Mouse (Mus musculus): ENCODE measurements around the gene Dscam.

Dscam gene

DNA sequence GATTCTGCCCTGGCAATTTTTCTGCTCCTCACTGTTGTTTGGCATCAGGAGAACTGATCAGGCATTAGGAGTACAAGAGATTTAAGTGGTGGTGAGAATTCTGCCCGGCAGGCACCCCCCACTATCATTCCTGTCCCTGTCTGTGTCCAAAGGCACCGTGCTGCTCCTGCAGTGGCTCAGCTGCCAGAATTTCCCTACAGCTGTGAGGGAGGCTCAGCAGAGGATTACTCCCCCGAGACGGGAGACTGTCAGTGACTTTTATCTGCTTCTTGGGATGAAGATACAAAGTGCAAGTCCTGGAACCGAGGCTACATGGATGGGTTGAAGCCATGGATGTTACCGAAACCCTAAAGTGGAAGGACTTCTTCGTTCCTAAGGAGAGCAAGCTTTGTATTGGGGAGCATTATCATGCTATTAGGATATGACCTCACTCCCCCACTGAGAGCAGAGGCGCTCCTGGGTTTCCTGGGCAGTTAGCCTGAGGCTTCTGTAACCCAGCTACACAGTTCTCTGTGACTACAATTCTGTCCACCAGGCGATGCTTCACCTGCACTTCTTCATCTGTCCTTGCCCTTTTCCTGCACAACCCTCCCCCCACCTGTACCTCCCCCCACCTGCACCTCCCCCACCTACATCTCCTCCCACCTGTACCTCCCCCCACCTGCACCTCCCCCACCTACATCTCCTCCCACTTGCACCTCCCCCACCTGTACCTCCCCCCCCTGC, 412.8 kb downstream of the Dscam start:
- DNase-seq: no peak

DNA sequence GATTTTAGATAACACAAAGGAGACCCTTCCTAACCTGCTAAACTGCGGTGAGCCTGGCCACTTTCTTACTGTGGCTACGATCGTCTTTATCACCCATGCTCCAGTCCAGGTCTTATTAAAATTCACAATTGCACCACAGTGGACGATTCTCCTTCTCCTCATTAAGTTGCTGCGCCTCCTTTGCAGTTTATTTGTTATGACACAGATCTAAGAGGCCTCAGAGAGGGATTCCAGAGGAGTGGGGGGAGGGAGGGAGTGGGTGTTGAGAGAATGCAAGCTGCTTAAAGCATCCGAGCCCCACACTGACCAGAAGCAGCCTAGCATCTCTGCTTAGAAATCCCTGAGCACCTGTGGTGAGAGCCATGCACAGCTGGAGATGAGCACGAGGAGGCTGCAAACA, 413.6 kb downstream of the Dscam start:
- DNase-seq: no peak

DNA sequence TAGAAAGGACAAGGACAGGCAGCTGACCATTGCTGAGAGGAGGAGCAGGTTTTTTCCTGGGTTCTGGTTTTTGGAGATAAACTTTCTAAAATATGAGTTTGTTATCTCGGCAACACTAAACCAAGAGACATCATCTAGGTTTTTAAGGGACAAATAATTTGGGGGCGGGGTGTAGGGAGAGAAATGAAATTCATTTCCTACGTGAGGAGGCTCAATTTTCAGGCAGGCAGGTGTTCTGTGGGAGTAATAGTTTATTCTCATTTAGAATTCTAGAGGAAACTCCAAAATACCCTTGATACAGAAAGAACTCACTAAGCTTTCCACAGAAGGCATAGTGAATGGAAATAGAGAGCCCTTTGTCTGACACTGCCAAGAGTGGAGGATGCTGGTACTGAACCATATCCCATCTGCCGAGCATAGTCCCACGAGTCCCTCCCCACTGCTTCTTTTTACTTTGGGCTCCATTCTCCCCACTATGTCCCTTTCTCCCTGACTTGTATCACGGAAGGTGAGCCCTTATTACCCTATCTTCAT, 415.5 kb downstream of the Dscam start:
- no peak for DNase-seq

DNA sequence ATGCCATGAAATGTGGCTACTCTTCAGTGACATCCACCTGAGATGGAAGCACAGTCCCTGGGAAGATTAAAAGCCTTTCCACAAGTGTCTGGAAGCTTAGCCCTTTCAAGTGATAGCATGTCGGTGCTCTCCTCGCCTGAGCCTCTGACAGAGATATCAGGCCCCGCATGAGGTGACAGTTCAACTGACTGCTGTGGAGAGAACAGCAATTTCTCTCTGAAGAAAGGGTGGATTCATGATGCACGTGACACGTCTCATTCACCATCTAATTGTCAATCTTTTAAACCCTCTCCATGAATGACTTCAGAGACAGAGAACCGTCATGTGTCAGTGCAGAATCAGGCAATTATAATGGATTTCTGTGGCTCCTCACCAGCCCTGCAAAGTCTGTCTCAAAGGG, 416.2 kb downstream of the Dscam start:
- DNase-seq: no peak

DNA sequence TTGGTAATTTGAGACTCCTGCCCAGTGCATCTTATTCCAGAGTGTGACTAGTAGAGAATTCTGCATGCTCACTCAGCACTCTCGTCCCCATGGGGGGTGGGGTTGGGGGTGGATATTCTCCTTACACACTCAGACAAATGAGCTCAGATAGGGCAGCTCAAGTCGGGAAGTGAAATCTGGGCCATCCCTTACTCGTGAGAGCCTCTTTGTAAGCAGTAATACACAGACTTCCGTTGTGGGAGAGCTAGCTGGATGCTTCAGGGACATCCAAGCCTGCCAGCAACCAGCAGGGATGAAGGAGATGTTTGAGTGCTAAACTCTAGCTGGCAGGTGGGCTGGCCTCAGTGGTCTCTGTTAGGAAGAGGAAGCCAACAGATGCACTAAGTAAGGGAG, 416.8 kb downstream of the Dscam start:
- DNase-seq: no peak

DNA sequence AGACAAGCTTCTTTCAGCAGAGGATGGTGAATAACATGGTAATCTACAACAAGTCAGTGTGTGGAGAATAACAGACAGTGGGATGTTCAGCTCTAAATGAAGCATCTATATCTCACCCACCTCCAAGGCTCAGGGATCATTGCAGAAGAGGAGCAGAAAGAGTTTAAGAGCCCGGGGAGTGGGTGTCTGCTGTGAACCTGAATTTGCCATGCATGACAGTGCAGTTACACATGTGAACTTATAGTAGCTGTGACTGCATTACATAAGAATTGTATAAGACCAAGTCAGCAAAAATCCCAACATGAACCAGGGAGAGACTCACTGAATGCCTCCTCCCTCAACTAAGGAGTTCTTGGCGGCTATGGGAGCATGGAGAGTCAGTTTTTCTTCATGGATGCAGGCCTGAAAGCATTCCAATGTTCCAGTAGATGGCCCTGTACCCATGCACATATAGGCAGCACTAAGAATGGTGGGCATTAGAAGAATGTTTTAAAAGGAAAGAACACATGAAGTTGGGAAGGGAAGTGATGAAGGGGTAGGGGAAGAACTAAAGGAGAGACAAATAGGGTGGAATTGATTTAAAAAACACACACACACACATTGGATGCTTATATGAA, 417.3 kb downstream of the Dscam start:
- DNase-seq: no peak

DNA sequence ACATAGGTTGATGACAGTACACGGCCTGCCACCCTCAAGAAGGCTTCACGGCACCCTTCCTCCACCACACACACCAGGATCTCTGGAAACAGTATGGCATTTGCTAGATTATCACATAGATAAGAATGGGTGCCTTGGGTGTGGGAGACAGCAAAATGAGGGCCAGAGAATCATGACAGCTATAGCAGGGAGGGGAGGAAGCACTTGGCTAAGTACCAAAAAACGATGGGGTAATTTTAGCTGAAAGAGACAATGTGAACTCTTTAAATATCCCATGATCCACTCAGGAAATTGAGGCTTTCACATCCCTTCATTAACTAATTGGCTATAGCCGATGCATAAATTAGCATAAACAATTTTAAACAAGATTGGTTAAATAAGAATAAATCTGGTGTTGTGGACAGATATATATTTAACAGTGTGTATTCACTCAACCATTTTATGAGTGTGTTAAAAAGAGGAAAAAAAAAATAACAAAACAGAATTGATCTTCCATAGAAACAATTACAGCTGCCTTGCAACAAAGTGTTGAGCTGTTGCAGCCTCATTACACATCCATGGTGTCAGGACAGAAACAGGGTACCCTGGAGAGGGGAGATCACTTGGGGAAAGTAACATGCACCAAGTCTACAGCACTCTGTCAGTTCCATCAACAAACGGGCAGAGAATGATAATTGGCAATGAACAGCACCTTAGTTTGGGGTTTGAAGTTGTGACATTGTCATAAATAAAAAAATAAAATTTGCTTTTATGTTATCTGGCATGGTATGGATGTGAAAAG, 427.9 kb downstream of the Dscam start:
- no peak for DNase-seq

DNA sequence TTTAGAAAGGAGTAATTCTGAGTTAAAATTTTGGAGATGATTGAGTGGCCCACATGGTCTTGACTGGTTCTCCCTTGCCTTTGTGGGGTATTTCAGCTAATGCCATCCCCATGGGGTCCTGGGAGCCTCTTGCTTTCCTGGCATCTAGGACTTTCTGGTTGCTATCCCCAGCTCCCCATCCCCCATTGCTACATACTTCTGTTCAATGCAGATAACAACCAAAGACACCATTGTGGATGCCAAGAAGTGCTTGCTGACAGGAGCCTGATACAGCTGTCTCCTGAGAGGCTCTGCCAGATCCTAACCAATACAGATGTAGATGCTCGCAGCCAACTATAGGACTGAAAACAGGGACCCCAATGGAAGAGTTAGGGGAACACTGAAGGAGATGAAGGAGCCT, 429.2 kb downstream of the Dscam start:
- no peak for DNase-seq

DNA sequence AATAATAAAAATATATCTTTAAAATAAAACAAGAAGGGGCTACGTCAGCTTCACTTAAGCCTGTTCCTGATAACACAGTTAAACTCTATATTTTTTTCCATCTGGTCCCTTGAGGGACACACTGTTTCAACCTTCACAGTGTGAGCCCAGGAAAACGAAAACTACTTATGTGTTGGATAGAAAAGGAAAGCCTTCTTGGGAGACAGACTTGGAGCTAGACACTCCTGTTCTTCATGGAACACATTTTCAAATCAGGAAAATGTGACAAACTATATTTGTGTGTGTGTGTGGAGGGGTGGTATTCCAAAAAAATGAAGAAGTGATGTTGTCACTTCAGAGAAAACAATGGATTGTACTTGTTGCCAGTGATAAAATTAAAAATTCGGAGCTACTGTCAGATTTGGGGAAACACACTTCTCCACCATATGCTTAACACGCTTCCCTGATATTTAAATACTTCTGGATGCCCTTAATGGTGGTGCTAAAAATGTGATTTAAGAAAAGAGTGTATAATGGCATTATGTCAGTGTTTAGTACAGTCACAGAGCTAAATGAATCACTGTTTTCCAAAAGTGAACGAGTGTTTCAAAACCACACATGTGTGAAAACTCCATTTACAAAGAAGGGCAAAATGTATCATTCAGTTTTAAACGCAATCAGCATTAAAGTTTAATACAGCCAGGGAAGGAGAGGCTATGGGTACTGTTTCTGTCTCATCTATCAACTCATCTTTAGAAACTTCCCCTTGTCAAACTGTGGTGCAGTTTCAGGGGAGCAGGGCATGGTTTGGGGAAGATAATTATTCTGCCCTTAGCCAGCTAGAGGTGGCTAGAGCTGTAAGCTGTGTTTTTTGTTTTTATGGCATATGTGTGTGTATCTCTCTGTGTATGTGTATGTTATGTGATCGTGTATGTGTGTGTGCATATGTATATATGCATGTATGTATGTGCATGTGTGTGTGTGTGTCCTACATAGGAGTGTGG, 430.2 kb downstream of the Dscam start:
- no peak for DNase-seq

DNA sequence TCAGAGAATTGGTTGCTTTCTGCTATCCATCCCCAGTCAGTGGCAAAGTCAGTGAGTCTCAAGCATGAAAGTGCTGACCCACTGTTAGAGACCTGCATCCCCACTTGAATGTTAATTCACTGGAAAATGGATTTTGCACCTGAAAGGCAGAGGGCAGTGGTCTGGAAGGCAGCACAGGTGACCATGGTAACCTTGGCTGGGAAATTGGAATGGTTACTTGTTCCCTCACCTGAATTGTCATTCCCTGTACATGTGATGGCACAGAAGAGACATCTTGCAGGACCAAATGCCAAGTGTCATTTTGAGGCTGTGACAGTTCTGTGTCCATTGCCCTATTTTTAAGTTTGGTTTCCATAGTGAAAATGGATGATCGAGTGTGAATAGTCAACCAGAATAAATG, 434.1 kb downstream of the Dscam start:
- DNase-seq: no peak

DNA sequence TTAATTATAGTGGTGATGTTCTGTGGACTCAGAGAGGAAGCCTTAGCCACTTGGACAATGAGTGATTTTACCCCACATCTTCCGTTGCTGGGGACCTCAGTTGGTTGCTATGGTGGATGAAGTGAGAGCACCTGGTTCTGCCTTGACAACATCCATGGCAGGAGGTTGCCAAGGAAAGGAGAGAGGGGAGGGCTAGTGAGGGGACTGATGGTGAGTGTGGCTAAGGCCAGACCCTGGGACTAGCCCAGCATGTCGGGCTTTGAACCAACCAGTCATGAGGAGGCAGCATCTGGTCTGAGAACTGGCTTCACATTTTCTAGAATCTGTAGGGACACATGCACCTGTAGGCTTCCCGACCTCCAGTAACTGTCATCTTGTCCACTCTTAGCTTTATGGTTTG, 439.7 kb downstream of the Dscam start:
- DNase-seq: no peak

DNA sequence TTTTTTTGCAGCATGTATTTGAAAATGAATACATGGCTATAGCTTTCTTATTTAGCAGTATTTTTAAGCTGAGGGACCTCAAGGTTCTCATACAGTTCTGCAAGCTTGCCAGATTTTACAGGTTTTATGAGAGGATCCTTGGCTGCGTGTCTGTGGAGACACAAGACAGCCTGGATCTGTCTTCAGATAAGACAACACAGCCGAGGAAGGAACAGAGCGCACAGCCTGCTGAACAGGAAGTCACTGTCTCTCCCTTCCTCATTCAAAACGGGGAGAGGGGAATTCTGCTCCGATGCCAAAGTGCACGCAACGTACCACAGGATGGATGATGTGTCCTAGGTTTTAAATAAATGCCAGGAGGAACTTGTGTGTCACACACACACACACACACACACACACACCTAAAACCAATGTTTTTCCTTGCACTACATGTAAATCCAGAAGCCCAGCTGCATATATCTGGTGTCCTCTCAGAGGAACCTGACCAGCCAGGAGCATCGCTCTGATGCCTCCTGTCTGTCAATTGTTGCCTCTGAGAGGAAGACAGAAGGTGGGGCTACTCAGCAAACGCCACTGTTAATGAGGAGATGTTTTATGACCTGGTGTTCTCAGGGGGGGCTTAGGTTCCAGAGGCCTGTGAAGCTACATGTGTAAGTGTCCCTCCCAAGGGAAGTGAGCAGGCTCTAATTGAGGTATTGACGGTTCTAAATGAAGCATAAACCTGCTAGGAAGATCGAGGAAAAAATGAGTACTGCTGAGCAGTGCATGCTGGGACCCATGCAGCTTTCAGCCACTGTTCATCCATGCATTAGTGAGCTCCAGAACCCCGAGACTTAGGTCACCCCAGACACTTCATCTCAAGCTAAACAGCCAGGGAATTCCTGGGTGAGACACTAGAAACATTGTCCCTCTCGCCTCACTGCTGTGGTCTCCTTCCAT, 442.4 kb downstream of the Dscam start:
- DNase-seq: no peak

DNA sequence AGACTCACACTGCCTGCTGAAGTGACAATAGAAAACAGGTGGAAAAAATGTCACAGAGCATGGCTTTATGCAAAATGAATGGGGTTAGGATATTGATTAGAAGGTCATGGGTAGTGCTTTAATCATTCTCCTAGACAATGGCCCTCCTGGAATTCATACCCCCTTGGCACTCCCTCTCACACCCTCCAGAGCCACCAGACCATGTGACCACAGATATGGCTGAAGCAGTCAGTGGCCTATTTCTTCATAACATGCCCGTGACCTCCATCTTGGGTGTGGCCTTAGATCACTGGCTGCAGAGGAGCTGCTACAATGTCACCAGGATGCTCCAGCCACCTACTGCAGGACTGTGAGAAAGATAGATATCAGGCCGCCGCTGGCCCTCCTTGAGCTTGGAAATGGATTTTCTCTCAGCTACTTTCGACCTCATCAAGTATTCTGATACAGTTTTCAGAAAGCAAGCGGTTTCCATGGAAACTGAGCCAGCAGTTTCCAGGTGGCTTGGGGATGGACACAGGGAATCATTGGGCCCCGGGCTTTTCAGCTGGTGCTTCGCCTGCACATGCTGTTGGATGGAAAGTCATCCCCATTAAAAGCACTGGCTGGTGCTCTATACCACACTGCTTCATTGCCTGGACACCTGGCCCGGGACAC, 445.4 kb downstream of the Dscam start:
- no peak for DNase-seq

DNA sequence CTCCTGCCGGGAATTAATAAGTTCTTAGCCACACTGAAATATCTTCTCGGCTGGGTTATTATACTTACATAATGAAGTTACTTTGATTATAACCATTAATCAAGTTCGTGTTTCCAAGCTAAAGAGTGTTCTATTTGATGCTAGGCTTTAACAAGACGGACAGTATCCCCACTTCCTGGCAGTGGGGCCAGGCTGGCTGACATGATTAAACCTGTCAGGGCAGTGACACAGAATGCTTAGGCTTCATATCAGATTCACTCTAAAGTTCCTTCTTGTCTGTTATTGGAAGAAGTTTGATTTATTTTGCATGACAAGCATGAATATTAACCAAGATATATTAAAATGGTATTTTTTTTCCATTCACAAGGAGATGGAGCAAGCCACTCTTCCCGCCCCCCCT, 446.0 kb downstream of the Dscam start:
- DNase-seq: no peak

DNA sequence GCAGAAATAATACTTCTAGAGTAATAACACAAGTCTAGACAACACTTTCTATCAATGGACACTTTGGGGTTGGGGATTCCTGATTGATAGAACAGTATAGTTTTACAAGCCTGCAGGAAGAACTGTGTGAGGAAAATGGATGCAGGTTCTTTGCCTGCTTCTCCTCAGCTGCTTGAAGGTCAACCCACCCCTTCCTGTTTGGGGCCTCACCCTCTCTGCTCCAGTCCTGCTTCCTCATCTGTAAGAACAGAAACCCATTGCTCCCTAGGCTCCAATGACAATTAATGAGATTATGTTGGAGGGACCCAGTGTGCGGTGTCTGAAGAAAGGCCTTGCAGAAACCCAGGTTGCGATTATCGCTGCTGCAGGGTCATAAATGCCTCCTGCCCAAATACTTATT, 446.4 kb downstream of the Dscam start:
- DNase-seq: no peak

DNA sequence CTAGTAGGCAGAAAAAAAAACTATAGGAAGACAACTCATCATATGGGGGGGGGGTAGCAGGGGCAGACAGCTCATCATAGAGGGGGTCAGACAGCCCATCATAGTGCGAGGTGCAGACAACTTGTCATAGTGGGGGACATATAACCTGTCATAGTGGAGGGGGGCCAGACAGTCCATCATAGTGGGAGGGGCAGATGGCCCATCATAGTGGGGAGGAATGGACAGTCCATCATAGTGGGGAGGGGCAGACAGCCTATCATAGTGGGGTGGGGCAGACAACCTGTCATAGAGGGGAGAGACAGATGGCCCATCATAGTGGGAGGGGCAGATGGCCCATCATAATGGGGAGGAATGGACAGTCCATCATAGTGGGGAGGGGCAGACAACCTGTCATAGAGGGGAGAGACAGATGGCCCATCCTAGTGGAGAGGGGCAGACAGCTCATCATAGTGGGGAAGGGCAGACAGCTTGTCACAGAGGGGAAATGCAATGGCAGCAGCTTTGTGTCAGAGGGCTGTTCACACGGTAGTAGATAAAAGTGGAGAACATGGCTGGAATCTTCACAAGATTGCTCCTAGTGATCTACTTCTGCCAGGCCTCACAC, 447.4 kb downstream of the Dscam start:
- no peak for DNase-seq

DNA sequence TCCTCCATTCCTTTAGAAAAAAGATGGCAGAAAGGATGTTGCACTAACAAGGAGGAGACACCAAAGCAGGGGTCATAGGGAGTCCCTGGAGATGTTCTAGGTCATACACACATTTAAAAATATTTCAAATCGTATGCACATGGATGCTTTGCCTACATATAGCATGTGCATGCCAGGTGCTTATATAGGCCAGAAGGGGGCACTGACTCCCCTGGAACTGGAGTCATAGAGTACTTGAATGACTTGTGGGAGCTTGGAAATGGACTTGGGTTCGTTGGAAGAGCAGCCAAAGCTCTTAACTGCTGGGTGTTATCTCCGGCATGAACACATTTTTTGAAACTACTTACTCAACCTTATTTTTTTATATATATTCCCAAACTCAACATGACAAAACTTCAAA, 448.4 kb downstream of the Dscam start:
- no peak for DNase-seq

DNA sequence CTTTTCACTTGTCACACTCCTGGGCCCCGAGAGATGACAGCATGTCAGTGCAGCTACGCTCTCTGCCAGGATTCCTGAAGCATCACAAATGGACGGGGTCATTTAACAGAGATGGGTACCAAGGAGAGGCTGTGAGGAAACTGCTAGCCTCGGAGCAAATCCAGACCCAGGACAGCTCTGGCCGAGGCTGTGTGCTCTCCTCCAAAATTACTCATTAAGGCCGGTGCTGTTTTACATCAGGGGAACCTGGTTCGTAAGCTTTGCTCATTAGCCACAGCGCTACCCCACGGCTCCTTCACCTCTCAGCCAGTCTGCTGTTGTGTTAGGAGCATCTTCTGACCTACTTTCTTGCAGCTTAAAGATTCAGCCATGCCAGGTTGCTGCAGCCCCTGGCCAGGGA, 449.3 kb downstream of the Dscam start:
- DNase-seq: no peak

DNA sequence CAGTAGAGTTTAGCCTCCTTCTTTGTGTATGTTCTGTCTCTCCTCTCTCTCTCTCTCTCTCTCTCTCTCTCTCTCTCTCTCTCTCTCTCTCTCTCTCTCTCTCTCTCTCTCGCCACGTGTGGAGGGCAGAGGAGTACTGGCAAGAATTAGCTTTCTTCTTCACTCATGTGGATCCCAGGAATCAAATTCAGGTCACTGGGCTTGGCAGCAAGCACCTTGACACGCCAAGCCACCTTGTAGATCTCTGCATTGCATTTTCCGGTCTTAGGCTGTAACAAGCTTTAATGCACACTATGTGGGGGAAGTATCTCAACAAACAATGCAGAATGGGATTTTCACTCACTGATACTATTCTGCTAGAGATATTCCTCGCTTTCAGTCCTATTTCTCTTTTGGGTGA, 449.9 kb downstream of the Dscam start:
- DNase-seq: no peak

DNA sequence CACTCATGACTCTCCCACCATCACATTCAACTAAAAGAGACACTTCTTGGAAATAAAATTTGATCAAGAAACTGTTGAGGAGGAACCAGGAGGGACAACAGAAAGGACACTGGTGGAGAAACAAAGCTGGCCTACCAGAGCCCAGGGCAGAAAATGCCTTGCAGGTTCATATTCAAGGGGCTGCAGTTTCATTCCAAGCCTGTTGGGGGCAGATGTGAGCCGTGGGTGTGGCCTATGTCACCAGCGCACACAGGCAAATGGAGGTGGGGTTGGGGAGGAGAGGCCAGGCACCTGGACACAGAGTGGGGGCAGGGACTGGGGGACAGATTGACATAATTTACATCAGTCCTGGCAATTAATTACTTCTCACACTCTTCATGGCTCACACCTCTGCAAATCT, 452.3 kb downstream of the Dscam start:
- DNase-seq: no peak

DNA sequence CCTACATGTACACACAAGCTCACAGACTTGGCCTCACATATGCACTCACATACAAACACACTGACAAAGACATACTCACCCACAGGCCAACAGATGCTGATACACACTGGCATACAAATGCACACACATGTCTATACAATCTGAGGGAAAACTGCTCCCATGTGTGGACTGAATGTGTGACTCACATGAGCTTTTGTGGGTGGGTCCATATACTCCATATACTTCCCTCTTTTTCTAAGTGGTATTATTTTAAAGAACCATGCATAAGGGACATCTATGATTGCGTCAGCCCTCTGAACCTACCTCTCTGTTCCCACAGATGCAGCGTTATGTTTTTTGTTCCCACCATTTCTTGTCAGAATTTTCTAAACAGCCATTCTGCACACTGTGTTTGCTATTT, 453.9 kb downstream of the Dscam start:
- DNase-seq: no peak
